8 mouse cellular contexts compared by ENCODE assay signal in genomic region chr1:151342968-151343367, GRCm38 (mm10). TPM values are rescaled to one million over a fixed set of nuclear protein-coding genes. Genes with fewer than 3 reads are reported as not detected.
DNase-seq lines count a peak whose midpoint lies in the region; ATAC-seq lines count a peak whose summit lies in the region.

No protein-coding gene starts in this region.

- DNase-seq in embryo, embryonic 10.5 days (ENCODE audit: low spot score), result peak; percentile 29
- DNase-seq in heart, postnatal 4 days, result peak; percentile 31
- DNase-seq in liver, embryonic 11.5 days (ENCODE audit: low spot score), result no peak
- DNase-seq in left cerebral cortex, adult 18-20 months (ENCODE audit: low spot score in 2 of 2), result no peak
- no peak for DNase-seq in frontal cortex, postnatal 36 days (ENCODE audit: low spot score in 2 of 2)

- H3K4me1 ChIP-seq in erythroblast, embryonic 14.5 days (ENCODE audit: control insufficient read depth), result peaks cover 46% of the 10 kb centered on the region
- peaks cover 38% of the 10 kb centered on the region for H3K4me1 ChIP-seq in liver, embryonic 11.5 days (replicated peaks; ENCODE audit: control insufficient read depth, insufficient read depth, low read length)
- peaks cover 22% of the 10 kb centered on the region for H3K4me1 ChIP-seq in neural tube, embryonic 14.5 days (ENCODE audit: control insufficient read depth, insufficient read depth, low read length)

- H3K27me3 ChIP-seq in erythroblast, embryonic 14.5 days (ENCODE audit: control insufficient read depth), result no peaks in the 10 kb centered on the region
- H3K27me3 ChIP-seq in liver, embryonic 11.5 days (replicated peaks; ENCODE audit: control insufficient read depth, insufficient read depth, low read length), result no peaks in the 10 kb centered on the region
- H3K27me3 ChIP-seq in neural tube, embryonic 14.5 days (ENCODE audit: control insufficient read depth, insufficient read depth, low read length), result no peaks in the 10 kb centered on the region

- no peaks in the 10 kb centered on the region for H3K9me3 ChIP-seq in erythroblast, embryonic 14.5 days (ENCODE audit: control insufficient read depth, low read length)
- H3K9me3 ChIP-seq in liver, embryonic 11.5 days (ENCODE audit: control insufficient read depth, low read length), result no peaks in the 10 kb centered on the region
- no peaks in the 10 kb centered on the region for H3K9me3 ChIP-seq in neural tube, embryonic 14.5 days (ENCODE audit: control insufficient read depth, low read length)

- H3K4me3 ChIP-seq in erythroblast, embryonic 14.5 days (replicated peaks), result peak overlapping the region; percentile 9
- peak overlapping the region; percentile 93; the same call in 1 of the 2 replicates for H3K4me3 ChIP-seq in liver, embryonic 11.5 days (ENCODE audit: low read depth, low read length)
- H3K4me3 ChIP-seq in neural tube, embryonic 14.5 days (ENCODE audit: low read depth, low read length), result no peak overlapping the region

- no peak overlapping the region for H3K9ac ChIP-seq in liver, embryonic 11.5 days (ENCODE audit: low read depth, low read length)
- H3K9ac ChIP-seq in neural tube, embryonic 14.5 days (replicated peaks; ENCODE audit: low read depth, low read length), result no peak overlapping the region

- 33% methylated on average over 6 of the region's 6 CpGs for WGBS in liver, embryonic 11.5 days
- WGBS in neural tube, embryonic 14.5 days, result 24% methylated on average over 6 of the region's 6 CpGs

- H3K27ac ChIP-seq in liver, embryonic 11.5 days (ENCODE audit: low read depth, low read length), result peak overlapping the region; percentile 63
- H3K27ac ChIP-seq in neural tube, embryonic 14.5 days (ENCODE audit: low read depth, low read length), result no peak overlapping the region

- H3K4me2 ChIP-seq in liver, embryonic 11.5 days, result peak overlapping the region; percentile 75
- H3K4me2 ChIP-seq in neural tube, embryonic 14.5 days (ENCODE audit: low read depth, low read length), result peak overlapping the region; percentile 1; the same call in 1 of the 2 replicates

- ATAC-seq in erythroblast, adult 5-6 weeks (replicated peaks; ENCODE audit: low FRiP score, poor library complexity, severe bottlenecking), result no peak
- no peak for ATAC-seq in liver, embryonic 11.5 days (replicated peaks; ENCODE audit: low FRiP score)
- ATAC-seq in neural tube, embryonic 14.5 days (ENCODE audit: low read depth), result no peak

- no peaks in the 10 kb centered on the region for H3K36me3 ChIP-seq in erythroblast, embryonic 14.5 days (ENCODE audit: control insufficient read depth)
- H3K36me3 ChIP-seq in liver, embryonic 11.5 days (ENCODE audit: control insufficient read depth, insufficient read depth, low read length), result no peaks in the 10 kb centered on the region
- H3K36me3 ChIP-seq in neural tube, embryonic 14.5 days (ENCODE audit: control insufficient read depth, insufficient read depth, low read length), result no peaks in the 10 kb centered on the region

RNA-seq across cellular contexts. Expression of gene Ivns1abp, which starts 1.3 kb away (rescaled TPM):
- 0.72 and 1.1 TPM in 2 replicates for polyA plus RNA-seq in erythroblast, embryonic 14.5 days (2012)
- 44.1 and 48.8 TPM in 2 replicates for total RNA-seq in erythroblast, adult 5-6 weeks (2015; ENCODE audit: low replicate concordance)
- 49.8 and 58.1 TPM in 2 replicates for total RNA-seq in erythroblast, adult 5-6 weeks (2017; ENCODE audit: low replicate concordance)
- total RNA-seq in heart, postnatal 4 days (2021), result 100 to 1,000 TPM; 286 to 289 TPM
- polyA plus RNA-seq in liver, embryonic 11.5 days (2014; fragmentation: Nextera tagmentation; extraction: Ambion mirVana), result 231 and 259 TPM in 2 replicates
- 220 and 279 TPM in 2 replicates for polyA plus RNA-seq in neural tube, embryonic 14.5 days (2014; fragmentation: Nextera tagmentation; extraction: Ambion mirVana)
- 100 to 1,000 TPM; 123 to 136 TPM for total RNA-seq in left cerebral cortex, adult 18-20 months (2021)

Comparison
In these comparisons a context has a peak if more than half of its experiments do, and no peak if none do; other contexts are left out.
1. DNase-seq: peak in embryo, embryonic 10.5 days (single experiment) and heart, postnatal 4 days (single experiment); none in liver, embryonic 11.5 days (single experiment), left cerebral cortex, adult 18-20 months (0 of 2) and frontal cortex, postnatal 36 days (0 of 2).